Mouse (Mus musculus) 3134 (cell line): Measurements from ENCODE around the gene Ism1.

ENCODE experiments used
- DNase-seq: peaks from one replicate; pipeline ENCODE4 v3.0.0-alpha.2; 2011; ENCODE audit warnings: low spot score; ENCODE audit not compliant: insufficient read length; ENCODE audit errors: extremely low read depth

Ism1 gene

DNA sequence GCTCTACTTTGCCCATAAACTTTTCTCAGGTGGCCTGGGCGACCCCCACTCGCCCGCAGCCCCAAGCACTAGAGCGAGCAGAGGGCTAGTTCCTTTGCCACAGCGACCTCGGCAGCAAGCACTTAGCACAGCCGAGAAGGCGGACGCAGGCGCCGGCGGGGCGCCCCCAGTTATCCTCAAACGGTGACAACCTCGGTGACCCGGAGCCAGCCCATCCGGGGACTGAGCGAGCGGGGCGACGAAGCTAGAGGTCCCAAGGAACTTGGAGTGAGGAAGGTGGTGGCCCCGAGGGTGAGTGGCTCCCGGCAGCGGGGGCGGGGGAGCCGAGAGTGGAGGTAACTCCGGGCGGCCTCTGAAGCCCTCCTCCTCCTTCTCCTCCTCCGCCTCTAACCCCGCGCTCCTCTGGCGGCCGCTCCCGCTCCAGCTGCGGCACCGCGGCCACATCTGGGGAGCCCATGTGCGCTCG is at the start of gene Ism1:
Gene Ism1, plus strand, starts transcription at position 370 of the 466 bp plus-strand sequence.
- peak; percentile 1 for DNase-seq

DNA sequence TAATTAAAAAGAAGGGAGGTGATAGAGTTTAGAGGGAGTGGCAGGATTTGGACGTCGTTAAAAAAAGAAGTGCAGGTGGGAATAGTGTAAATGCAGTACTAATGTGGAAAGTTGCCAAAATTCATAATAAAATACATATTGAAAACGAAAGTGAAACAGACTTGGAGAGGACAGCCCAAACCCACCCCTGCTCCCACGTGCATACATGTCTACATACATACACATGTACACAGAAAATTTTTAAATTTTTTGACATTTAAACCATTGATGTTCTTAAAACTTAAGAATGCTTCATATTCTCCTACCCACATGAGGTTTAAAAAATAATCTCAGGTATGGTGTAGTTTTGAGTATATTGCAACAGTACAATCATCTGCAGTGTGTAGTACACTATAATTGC is 49.2 kb upstream of the Ism1 start:
- DNase-seq, result no peak

- DNase-seq, result no peak
These were observed 48.3 kb upstream of the Ism1 start for GRCm38 (mm10) chr2:139629653-139630052.

DNA sequence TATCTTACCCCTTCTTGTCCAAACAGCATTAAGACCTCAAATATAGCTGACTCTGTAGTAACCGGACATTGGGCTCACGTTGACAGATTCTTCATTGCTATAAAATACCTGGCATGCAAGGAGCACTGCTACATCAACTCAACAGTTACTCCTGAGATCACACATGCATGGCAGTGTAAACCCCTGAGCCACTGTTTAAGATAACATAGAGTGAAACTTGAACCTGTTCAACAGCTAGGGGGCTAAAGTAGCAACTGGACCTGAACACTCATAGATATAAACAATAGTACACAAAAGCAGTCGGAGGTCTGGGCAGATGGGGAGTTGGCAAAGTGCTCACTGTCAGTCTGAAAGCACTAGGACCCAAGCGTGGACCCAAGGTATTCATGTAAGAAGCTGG is 43.5 kb upstream of the Ism1 start:
- no peak for DNase-seq

- DNase-seq, result no peak
These were observed 40.1 kb upstream of the Ism1 start for GRCm38 (mm10) chr2:139637861-139638260.

DNA sequence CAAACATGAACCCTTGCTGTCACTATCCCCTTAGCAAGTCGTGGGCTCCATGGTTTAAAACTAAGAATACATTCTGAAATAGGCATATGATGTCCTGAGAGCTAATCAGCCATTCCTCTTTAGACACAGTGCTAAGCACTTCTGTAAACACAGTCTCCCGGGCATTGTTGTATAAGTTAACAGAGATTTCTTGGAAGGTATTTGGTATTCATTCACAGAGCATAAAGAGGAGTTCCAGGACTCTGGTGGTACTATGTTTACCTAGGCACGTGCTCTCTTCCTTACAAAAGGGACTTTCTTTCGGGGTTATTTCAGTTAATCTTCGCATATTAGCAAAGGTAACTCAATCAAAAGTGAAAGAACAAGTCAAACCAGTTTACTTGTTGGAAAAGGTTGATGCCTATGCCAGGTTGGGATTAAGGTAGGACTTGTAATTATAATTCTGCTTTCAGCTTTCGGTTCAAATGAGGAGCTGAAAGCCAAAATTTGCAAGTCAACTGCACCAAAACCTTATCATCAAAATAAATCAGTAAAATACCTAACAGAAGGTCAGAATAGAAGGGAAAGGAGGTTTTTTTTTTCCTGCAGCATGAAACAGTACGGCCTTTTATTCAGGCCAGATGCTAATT is 36.1 kb upstream of the Ism1 start:
- no peak for DNase-seq

- no peak for DNase-seq
These were observed 28.5 kb upstream of the Ism1 start for GRCm38 (mm10) chr2:139649518-139649917.

GRCm38 (mm10) chr2:139656750-139657149 is 21.2 kb upstream of the Ism1 start:
- DNase-seq, result no peak

DNA sequence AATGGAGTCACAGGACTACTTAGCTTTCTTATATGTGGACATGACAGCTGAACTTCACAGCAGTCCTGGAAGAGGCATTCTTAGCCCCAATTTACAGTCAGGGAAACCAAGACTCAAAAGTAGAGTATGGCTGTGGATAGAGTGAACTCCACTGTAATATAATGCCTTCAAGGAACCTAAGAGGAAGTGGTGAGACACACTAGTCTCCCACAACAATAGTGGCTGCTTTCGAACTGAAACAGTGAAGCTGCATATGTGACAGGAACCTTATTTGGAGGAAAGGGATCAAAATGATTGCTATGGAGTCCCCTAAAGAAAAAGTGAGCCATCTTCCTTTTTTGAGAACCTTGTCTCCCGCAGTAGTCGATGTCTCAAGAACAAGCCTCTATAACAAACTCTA is 6.1 kb upstream of the Ism1 start:
- DNase-seq, result no peak

GRCm38 (mm10) chr2:139672371-139672770 is 5.6 kb upstream of the Ism1 start:
- DNase-seq, result no peak

DNA sequence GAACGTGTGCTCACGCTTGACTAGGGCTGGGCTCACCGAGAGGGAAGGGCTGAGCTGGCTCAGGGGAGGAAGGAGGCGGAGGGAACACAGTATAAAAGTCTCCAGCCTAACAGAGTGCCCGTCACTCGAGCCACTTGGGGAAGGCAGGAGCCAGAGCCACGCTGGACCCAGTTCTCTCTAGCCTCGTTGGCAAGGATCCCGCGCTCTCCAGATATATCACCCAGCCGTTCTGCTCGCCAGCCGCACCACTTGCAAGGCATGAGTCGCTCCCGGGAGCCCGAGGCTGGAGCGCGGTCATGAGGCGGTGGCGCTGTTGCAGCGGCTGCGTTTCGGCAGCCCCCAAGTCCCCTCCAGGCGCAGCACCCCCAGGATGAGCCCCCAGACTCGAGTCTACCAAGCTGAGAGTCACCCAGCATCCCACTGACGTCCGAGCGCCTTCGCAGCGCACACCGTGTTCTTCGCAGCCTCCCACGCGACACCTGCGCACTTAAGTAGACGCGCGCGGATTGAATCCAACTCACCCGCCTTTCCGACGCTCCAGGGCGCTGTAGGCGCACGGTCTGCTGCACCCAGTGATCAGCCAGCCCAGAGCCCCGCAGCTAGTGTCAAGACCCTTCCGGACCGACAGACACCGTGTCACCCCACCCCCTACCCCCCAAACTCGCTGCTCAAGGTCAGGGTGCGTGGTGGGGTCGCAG is 764 bp upstream of the Ism1 start:
- peak; percentile 16 for DNase-seq

GRCm38 (mm10) chr2:139678275-139679140 is 530 bp downstream of the Ism1 start:
- DNase-seq, result peak; percentile 13

DNA sequence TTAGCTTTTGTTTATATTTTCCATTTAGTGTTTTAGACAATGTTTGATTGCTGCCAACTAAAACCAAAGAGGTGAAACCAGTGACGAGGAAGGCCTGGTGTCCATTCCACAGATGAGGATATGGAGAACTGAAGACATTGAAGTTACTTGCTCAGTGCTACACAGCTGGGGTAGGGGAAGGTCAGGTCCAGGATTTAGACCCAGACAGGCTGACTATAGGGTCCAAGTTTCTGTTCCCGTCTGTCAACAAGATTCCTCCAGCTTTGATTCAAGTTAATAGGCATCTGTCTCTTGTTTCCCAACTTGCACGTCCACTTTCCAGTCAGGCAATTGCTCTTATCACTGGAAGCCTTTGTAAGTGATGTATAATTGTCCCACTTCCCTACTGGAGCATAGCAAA is 4.6 kb downstream of the Ism1 start:
- no peak for DNase-seq

DNA sequence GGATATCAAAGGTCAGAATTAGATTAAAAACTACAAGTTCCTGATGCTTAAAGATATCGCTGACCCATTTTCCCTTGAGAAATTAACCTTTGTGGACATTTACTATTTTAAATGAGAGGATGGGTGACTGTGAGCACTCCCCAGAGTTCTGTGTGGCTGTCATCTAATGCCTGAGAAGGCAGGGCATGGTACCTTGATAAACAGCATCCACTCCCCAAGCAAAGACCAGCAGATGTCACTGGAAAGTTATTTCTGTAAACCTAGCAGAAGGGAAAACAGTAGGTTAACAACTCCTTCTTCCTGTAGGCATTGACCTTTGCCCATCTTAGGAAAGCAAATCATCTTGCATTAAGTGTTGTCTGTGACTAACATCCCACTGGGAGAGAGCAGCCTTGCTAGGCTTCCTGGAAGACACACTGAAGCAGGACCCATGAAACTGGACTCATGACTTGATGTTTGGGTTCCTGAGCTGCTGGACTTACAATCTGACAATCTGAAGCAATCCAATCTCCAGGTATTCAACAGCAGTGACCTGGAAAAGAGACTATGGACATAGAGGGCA is 11.5 kb downstream of the Ism1 start:
- DNase-seq, result no peak

- DNase-seq, result no peak
These were observed 15.5 kb downstream of the Ism1 start for GRCm38 (mm10) chr2:139693521-139693920.

- DNase-seq, result no peak
These were observed 16.7 kb downstream of the Ism1 start for GRCm38 (mm10) chr2:139694638-139695037.

- no peak for DNase-seq
These were observed 18.6 kb downstream of the Ism1 start for GRCm38 (mm10) chr2:139696578-139696977.

DNA sequence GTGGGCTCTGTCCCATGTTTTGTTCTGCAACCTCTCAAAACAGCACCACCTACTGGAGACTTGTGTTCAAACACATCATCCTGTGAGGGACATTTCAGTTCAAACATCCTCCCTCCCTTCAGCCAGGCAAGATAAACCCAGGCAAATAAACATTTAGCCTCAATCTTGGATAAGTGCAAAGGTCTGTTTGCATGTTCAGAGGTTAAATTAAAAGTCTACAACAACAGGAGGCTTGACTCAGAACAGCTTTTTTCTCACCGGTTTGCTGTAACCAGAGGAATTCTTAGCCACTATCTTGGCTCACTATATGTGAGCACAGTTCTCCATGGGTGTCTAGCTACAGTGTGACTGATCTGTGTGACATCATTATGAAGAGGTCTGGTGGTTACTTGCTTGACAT is 22.6 kb downstream of the Ism1 start:
- no peak for DNase-seq

- DNase-seq, result no peak
These were observed 27.0 kb downstream of the Ism1 start for GRCm38 (mm10) chr2:139704951-139705350.

- DNase-seq, result no peak
These were observed 30.4 kb downstream of the Ism1 start for GRCm38 (mm10) chr2:139708194-139708899.

- DNase-seq, result no peak
These were observed 33.7 kb downstream of the Ism1 start for GRCm38 (mm10) chr2:139711640-139712039.
